Mouse (Mus musculus): Measurements from ENCODE around the gene Cfdp1.

The Cfdp1 gene

GRCm38 (mm10) chr8:111742261-111743037 is 111.6 kb downstream of the Cfdp1 start:
- DNase-seq (ENCODE audit: low read depth, low spot score) = peak; percentile 66

GRCm38 (mm10) chr8:111741556-111741955 is 112.5 kb downstream of the Cfdp1 start:
- no peak for DNase-seq (ENCODE audit: low read depth, low spot score)

DNA sequence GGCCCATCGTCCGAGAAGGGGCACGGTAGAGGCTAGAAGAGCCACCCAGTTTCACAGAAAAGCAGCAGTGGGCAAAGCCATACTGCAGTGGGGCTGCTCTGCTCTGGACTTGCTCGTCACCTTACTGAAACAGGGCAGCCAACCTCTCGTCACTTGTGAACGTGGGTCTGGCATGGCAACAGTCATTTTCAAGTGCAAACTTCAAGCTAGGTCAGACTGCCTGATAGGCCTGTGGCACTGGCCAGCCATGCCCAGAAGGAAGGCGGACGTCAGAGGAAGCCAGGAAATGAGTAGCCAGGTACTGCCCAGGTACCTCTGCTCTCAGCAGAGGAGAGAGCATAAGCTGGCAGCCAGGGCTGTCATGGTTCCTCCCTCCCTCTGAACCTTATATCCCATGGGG is 113.1 kb downstream of the Cfdp1 start:
- DNase-seq (ENCODE audit: low read depth, low spot score) = no peak

DNA sequence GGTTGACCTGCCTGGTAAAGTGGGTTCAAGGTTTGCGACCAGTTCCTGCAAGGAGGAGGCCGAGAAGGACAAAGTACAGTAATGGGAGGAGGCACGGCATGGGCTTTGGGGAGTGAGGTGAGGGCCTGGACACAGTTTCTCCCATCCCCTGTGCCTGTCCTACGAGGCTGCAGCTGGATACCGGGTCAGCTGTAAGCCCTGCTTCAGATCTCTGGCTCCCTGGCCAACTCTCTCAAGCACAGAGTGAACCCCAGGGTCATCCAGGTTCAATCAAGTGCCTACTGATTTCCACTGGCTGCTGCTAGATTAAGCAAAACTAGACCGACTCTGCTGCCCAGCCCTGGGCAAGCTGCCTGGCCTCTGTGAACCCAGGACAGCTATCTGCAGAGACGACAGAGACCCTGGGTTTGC is 113.8 kb downstream of the Cfdp1 start:
- DNase-seq (ENCODE audit: low read depth, low spot score) = no peak

DNA sequence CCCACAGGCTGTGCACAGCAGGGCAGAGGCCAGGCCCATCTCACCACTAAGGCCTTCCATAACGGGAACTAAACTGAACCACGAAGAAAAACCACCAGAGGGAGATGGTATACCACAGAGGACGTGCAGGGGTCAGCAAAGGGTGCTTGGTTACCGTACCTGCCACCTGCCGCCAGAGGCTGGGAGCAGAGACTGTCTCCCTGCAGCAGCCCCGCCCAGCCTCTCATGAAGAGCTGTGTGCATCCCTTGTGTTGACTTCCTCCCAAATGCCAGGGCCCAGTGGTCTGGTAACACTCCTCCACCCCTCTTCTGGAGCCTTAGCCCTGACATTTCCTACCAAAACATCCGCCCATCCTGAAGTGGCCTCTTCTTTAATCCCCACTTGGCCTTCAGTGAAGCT is 114.5 kb downstream of the Cfdp1 start:
- no peak for DNase-seq (ENCODE audit: low read depth, low spot score)

- no peak for DNase-seq (ENCODE audit: low read depth, low spot score)
Measured at GRCm38 (mm10) chr8:111738867-111739266, 115.2 kb downstream of the Cfdp1 start.

DNA sequence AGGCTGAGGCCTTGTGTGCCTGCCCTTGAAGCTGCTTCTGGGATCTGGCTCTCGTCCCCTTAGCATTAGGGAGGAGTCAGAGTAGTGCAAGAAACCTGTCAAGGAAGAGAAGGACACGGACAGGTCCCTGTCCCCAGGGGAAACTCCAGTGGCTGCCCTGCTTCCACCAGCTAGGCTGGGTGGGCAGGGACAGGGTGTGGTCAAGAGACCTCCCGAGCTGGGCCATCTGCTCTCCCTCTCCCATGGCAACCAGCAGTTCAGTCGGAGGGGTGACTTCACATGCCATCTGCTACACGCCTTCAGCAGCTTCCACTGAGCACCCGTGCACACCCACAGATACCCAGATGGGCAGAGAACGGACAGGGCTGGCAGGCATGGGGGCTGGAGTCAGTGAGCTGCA is 117.8 kb downstream of the Cfdp1 start:
- DNase-seq (ENCODE audit: low read depth, low spot score) = no peak

DNA sequence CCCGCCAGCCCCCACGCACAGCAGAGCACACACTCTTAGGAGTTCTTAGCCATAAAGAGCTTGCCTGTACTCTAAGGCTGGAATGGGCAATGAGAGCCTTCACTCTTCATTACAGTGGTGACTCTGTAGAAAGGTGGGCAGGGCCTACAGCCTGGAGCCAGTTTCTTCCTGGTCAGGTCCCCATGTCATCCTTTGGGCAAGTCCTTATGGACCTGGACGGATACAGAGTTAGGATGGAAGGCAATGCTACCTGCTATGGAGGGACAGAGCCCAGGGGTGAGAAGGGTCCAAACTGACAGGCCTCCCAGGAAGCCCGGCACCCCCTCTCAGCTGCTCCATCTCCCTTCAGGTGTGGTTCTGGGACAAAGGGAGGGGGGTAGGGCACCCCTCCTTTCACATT is 118.3 kb downstream of the Cfdp1 start:
- no peak for DNase-seq (ENCODE audit: low read depth, low spot score)

GRCm38 (mm10) chr8:111735335-111735761 is 118.7 kb downstream of the Cfdp1 start:
- DNase-seq (ENCODE audit: low read depth, low spot score) = no peak

GRCm38 (mm10) chr8:111734244-111734960 is 119.7 kb downstream of the Cfdp1 start:
- no peak for DNase-seq (ENCODE audit: low read depth, low spot score)

DNA sequence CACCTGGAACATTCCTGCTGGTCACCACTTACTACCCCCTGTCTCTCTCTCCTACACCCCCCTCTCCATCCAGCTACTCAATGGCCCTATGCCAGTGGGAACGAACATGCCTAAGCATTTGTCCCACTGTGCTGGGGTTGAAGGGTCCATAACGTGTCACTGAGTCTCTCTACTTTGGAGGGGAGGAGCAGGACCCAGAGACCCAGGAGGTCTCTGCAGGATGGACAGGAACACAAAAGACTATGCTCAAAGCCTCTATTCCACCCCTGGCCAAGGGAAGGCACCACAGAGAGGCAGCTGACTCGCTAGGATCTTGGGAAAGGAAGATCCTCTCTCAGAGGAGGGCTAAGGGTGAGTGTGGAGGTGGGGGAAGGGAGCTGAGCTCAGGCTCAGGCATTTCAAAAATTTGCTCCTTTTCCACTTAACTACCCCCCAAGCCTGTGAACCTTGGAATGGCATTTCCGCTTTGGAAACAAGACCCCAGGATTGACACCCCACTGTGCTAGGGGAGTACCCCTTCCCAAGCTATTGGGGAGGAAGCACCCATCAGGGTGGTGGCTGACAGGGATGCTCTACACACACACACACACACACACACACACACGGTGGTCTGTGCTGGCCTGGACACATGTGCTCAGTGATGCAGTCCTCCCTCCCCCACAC is 120.4 kb downstream of the Cfdp1 start:
- peak; percentile 65 for DNase-seq (ENCODE audit: low read depth, low spot score)

DNA sequence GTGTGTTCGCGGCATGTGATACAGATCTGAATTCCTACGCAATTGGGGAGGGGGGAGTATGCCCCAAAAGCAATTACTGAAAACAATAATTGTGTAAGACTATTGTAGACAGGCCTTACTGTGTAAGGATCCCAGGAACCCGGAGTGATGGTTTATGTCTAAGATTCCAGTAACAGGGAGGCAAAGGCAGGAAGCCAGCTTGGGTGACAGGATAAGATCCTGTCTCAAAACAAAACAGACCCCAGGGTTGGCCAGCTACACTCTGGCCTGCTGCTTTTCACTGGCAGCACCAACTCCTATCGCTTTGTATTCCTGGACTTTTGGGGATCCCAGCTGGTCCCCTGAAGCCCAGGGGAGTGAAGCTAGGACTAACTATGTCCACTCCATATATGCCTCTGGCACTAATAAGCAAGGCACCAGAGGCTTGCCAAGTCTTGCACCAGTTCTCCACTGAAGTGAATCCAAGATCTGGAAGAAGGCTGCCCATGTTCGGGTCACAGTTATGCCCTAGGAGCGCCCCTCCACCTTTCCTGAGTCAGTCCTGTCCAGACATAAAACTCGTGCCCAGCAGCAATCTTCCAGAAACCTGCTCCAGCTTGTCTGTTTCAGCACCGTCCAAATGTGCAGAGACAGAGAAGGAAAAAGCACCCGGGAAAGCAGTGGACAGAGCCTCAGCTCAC is 121.5 kb downstream of the Cfdp1 start:
- peak; percentile 52 for DNase-seq (ENCODE audit: low read depth, low spot score)

DNA sequence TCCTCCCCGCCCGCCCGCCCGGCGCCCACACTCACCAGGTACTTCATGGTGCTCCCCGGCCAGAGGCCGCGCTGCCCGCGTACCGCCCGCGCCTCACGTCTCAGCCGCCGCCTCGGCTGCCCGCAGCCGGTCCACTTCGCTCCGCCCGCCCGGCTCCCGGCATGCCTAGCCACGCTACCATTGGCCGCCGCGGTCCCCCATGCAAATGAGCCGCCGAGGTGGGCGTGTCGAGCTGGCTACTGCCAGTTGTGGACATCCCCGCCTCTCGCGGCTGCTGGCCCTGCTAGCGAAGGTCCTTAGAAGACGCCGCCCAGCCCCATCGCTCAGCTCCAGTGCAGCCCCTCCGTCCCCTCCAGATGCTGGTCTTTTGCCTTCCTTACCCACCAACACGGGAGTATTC is 122.1 kb downstream of the Cfdp1 start:
- peak; percentile 95 for DNase-seq (ENCODE audit: low read depth, low spot score)

GRCm38 (mm10) chr8:111731231-111731977 is 122.7 kb downstream of the Cfdp1 start:
- DNase-seq (ENCODE audit: low read depth, low spot score) = peak; percentile 57

- DNase-seq (ENCODE audit: low read depth, low spot score) = no peak
Measured at GRCm38 (mm10) chr8:111729233-111730170, 124.6 kb downstream of the Cfdp1 start.

DNA sequence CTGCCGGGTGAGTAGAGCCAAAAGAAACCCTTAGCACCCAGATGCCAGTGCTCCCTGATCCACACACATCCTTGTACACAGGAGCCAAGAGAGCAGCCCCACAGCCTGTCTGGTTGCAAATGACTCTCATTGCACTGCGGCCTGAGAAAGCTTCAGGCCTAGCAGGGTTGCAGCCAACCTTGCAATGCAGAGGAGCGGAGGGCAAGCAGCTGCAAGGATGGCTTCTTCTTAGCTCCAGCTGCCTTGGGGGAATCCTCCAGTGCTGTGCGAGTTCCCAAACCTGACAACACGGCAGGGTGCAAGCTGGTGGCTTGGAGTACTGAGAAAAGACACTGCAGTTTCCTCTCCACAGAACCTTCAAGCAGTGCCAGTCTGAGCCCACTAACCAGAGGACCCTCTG is 125.6 kb downstream of the Cfdp1 start:
- DNase-seq (ENCODE audit: low read depth, low spot score) = no peak

GRCm38 (mm10) chr8:111727553-111727952 is 126.5 kb downstream of the Cfdp1 start:
- DNase-seq (ENCODE audit: low read depth, low spot score) = no peak

DNA sequence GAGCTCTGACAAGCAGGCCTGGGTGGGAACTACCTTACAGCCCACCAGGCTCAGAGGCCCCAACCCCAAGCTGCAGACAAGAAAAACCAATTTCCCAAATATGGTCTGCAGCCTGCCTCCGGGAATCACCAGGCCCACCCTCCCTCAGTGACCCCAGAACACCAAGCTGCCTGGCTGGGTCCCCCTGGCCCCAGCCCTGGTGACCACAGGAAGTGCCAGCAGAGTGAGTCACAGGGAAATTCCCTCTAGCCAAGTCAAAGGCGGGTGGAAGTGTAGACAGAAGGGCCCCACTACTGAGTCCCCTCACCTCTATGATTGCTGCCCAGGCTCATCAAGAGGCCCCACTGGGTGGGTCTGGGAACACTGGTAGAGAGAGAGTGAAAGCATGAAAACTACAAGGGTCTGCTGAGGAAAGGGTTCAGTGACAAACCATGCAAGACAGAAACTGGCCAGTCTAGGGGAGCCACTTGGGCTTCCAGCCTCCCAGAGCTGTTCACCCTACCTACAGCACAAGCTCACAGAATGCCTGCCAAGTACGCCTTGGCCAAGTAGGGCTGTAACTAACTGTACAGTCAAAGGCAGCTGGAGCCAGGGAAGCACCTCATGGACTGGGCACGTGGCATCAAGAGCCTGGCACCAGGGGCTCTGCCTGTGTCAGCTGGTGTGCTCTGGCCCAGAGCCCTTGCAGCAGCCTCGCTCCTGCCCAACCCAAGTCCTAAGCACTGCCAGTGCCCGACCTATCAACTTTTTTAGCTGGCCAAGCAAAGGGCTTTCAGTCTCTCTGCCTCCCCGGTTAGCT is 127.8 kb downstream of the Cfdp1 start:
- peak; percentile 95 for DNase-seq (ENCODE audit: low read depth, low spot score)

- DNase-seq (ENCODE audit: low read depth, low spot score) = no peak
Measured at GRCm38 (mm10) chr8:111725341-111725740, 128.8 kb downstream of the Cfdp1 start.

Data from 3T3-L1 (cell line).